In genomic region chr16:17558811-17559210, GRCm38 (mm10) we compare ENCODE assay signal across 9 mouse cellular contexts. TPM values are rescaled to one million over a fixed set of nuclear protein-coding genes. Genes with fewer than 3 reads are reported as not detected.
A peak's percentile ranks its signal among the peaks of the same experiment; 100 is the strongest.
DNase-seq lines count a peak whose midpoint lies in the region; ATAC-seq and TF ChIP-seq lines count a peak whose summit lies in the region.
"Had no signal": no experiment of that assay in that cellular context is flagged by ENCODE, and none has a peak within 500 bp of the region (broad histone marks: within the 10 kb centered on the region; RNA-seq: fewer than 3 reads in every experiment).

No protein-coding gene starts in this region.

- H3K4me3 ChIP-seq in kidney, adult 2 months (ENCODE audit: insufficient read depth, low read depth, low read length): no peak overlapping the region
- no peak overlapping the region for H3K4me3 ChIP-seq in limb, embryonic 11.5 days (ENCODE audit: low read depth, low read length)
- H3K4me3 ChIP-seq in neural tube, embryonic 12.5 days: no peak overlapping the region

- peak overlapping the region; percentile 27; the same call in 1 of the 2 replicates for H3K4me2 ChIP-seq in limb, embryonic 11.5 days (ENCODE audit: low read depth, severe bottlenecking)
- peak overlapping the region; percentile 35 for H3K4me2 ChIP-seq in neural tube, embryonic 12.5 days (replicated peaks)

- no peak for ATAC-seq in limb, embryonic 11.5 days (ENCODE audit: insufficient number of reproducible peaks, low FRiP score, low TSS enrichment, low read depth)
- peak; percentile 45; the same call in 1 of the 2 replicates for ATAC-seq in neural tube, embryonic 12.5 days (ENCODE audit: low FRiP score, low read depth)
- no peak for ATAC-seq in granulocyte monocyte progenitor cell, adult 5-6 weeks (replicated peaks; ENCODE audit: poor library complexity, severe bottlenecking)

- H3K36me3 ChIP-seq in kidney, adult 2 months (ENCODE audit: control insufficient read depth, insufficient read depth, low read length): no peaks in the 10 kb centered on the region
- H3K36me3 ChIP-seq in limb, embryonic 11.5 days (ENCODE audit: control insufficient read depth, insufficient read depth, low read length): no peaks in the 10 kb centered on the region
- H3K36me3 ChIP-seq in neural tube, embryonic 12.5 days: no peaks in the 10 kb centered on the region

- 2% methylated on average over 5 of the region's 5 CpGs for WGBS in kidney, adult 2 months
- 0% methylated on average over 5 of the region's 5 CpGs for WGBS in limb, embryonic 11.5 days
- WGBS in neural tube, embryonic 12.5 days: under 1% methylated on average over 5 of the region's 5 CpGs

- DNase-seq in kidney, postnatal 10 days: peak; percentile 19
- no peak for DNase-seq in kidney, adult 2 months
- peak; percentile 46 for DNase-seq in embryo, embryonic 9.5 days (ENCODE audit: extremely low spot score)
- peak; percentile 38 for DNase-seq in limb, embryonic 11.5 days (ENCODE audit: low spot score)
- no peak for DNase-seq in right cerebral cortex, postnatal 4 days
- DNase-seq in thymus, postnatal 25 days: no peak

- no peaks in the 10 kb centered on the region for H3K9me3 ChIP-seq in limb, embryonic 11.5 days (ENCODE audit: control insufficient read depth, low read length)
- no peaks in the 10 kb centered on the region for H3K9me3 ChIP-seq in neural tube, embryonic 12.5 days

- no peak overlapping the region for H3K27ac ChIP-seq in kidney, adult 2 months (ENCODE audit: insufficient read depth, low read depth, low read length)
- H3K27ac ChIP-seq in limb, embryonic 11.5 days (replicated peaks; ENCODE audit: low read depth, low read length): no peak overlapping the region
- H3K27ac ChIP-seq in neural tube, embryonic 12.5 days: no peak overlapping the region

- no peaks in the 10 kb centered on the region for H3K27me3 ChIP-seq in kidney, adult 2 months (replicated peaks; ENCODE audit: control insufficient read depth, insufficient read depth, low read length)
- H3K27me3 ChIP-seq in limb, embryonic 11.5 days (ENCODE audit: control insufficient read depth, insufficient read depth, low read length): peaks cover 11% of the 10 kb centered on the region; the same call in 1 of the 2 replicates
- peaks cover 25% of the 10 kb centered on the region for H3K27me3 ChIP-seq in neural tube, embryonic 12.5 days (replicated peaks)

- H3K4me1 ChIP-seq in kidney, adult 2 months (ENCODE audit: control insufficient read depth, insufficient read depth, low read length): no peaks in the 10 kb centered on the region; the same call in 1 of the 2 replicates
- H3K4me1 ChIP-seq in limb, embryonic 11.5 days (ENCODE audit: control insufficient read depth, insufficient read depth, low read length): peaks cover 20% of the 10 kb centered on the region
- peaks cover 45% of the 10 kb centered on the region for H3K4me1 ChIP-seq in neural tube, embryonic 12.5 days

- no peak for TF ChIP-seq CTCF in kidney, adult 2 months (conservative IDR thresholded peaks at IDR 0.05; ENCODE audit: insufficient read depth, insufficient read length, low read depth, low read length)

- no peak for TF ChIP-seq POLR2A in kidney, adult 2 months (IDR thresholded peaks at IDR 0.05; ENCODE audit: low read depth, low read length)

- H3K9ac ChIP-seq in limb, embryonic 11.5 days (ENCODE audit: low read length): no peak overlapping the region
- H3K9ac ChIP-seq in neural tube, embryonic 12.5 days: 0 out of 2 replicates have a peak overlapping the region, but pooled peaks have one; percentile 5

RNA-seq across cellular contexts. Expression of gene Lrrc74b, which starts 2.2 kb away (rescaled TPM):
- polyA plus RNA-seq in kidney, adult 2 months (2012; rRNA removed): 0.05 and 0.11 TPM in 2 replicates
- polyA plus RNA-seq in limb, embryonic 11.5 days (2014; fragmentation: Nextera tagmentation; extraction: Ambion mirVana): 0.20 TPM in 1 of 2 replicates, not detected in the other
- 0.24 TPM in 2 replicates for polyA plus RNA-seq in neural tube, embryonic 12.5 days (2016; fragmentation: Nextera tagmentation; extraction: Ambion mirVana)
- total RNA-seq in granulocyte monocyte progenitor cell, adult 5-6 weeks (2014; fragmentation: Nextera tagmentation): not detected in 2 replicates
- total RNA-seq in granulocyte monocyte progenitor cell, adult 5-6 weeks (2017): not detected in 2 replicates
- total RNA-seq: liver, adult 2 months had no signal
- polyA plus RNA-seq: liver, adult 2 months had no signal

RNA-seq across cellular contexts. Expression of gene P2rx6, which starts 2.9 kb away (rescaled TPM):
- 0.86 and 1.1 TPM in 2 replicates for polyA plus RNA-seq in kidney, adult 2 months (2012; rRNA removed)
- polyA plus RNA-seq in limb, embryonic 11.5 days (2014; fragmentation: Nextera tagmentation; extraction: Ambion mirVana): 0.27 and 0.47 TPM in 2 replicates
- polyA plus RNA-seq in neural tube, embryonic 12.5 days (2016; fragmentation: Nextera tagmentation; extraction: Ambion mirVana): 0.75 and 0.96 TPM in 2 replicates
- total RNA-seq in granulocyte monocyte progenitor cell, adult 5-6 weeks (2014; fragmentation: Nextera tagmentation): not detected in 2 replicates
- total RNA-seq in granulocyte monocyte progenitor cell, adult 5-6 weeks (2017): not detected in 2 replicates
- polyA plus RNA-seq: liver, adult 2 months had no signal

RNA-seq across cellular contexts. Expression of gene Slc7a4, which starts 24.2 kb away (rescaled TPM):
- 8.1 and 9.1 TPM in 2 replicates for polyA plus RNA-seq in kidney, adult 2 months (2012; rRNA removed)
- 1.1 and 1.8 TPM in 2 replicates for polyA plus RNA-seq in limb, embryonic 11.5 days (2014; fragmentation: Nextera tagmentation; extraction: Ambion mirVana)
- 6.6 TPM in 2 replicates for polyA plus RNA-seq in neural tube, embryonic 12.5 days (2016; fragmentation: Nextera tagmentation; extraction: Ambion mirVana)
- total RNA-seq in granulocyte monocyte progenitor cell, adult 5-6 weeks (2014; fragmentation: Nextera tagmentation): 2.9 and 3.9 TPM in 2 replicates
- total RNA-seq in granulocyte monocyte progenitor cell, adult 5-6 weeks (2017): 1.5 and 2.0 TPM in 2 replicates

RNA-seq across cellular contexts. Expression of gene Thap7, which starts 27.9 kb away (rescaled TPM):
- 103 and 115 TPM in 2 replicates for polyA plus RNA-seq in kidney, adult 2 months (2012; rRNA removed)
- polyA plus RNA-seq in limb, embryonic 11.5 days (2014; fragmentation: Nextera tagmentation; extraction: Ambion mirVana): 49.1 and 58.7 TPM in 2 replicates
- polyA plus RNA-seq in neural tube, embryonic 12.5 days (2016; fragmentation: Nextera tagmentation; extraction: Ambion mirVana): 62.7 and 71.0 TPM in 2 replicates
- 18.4 and 24.8 TPM in 2 replicates for total RNA-seq in granulocyte monocyte progenitor cell, adult 5-6 weeks (2014; fragmentation: Nextera tagmentation)
- 32.1 and 43.8 TPM in 2 replicates for total RNA-seq in granulocyte monocyte progenitor cell, adult 5-6 weeks (2017)

RNA-seq across cellular contexts. Expression of gene Lztr1, which starts 50.3 kb away (rescaled TPM):
- polyA plus RNA-seq in kidney, adult 2 months (2012; rRNA removed): 295 and 386 TPM in 2 replicates
- polyA plus RNA-seq in limb, embryonic 11.5 days (2014; fragmentation: Nextera tagmentation; extraction: Ambion mirVana): 76.1 and 92.9 TPM in 2 replicates
- 116 and 135 TPM in 2 replicates for polyA plus RNA-seq in neural tube, embryonic 12.5 days (2016; fragmentation: Nextera tagmentation; extraction: Ambion mirVana)
- total RNA-seq in granulocyte monocyte progenitor cell, adult 5-6 weeks (2014; fragmentation: Nextera tagmentation): 35.0 and 51.1 TPM in 2 replicates
- 47.1 and 73.7 TPM in 2 replicates for total RNA-seq in granulocyte monocyte progenitor cell, adult 5-6 weeks (2017)

Comparison
In these comparisons a context has a peak if more than half of its experiments do, and no peak if none do; other contexts are left out.
1. DNase-seq: peak in kidney, postnatal 10 days (single experiment), embryo, embryonic 9.5 days (single experiment) and limb, embryonic 11.5 days (single experiment); none in kidney, adult 2 months (single experiment), right cerebral cortex, postnatal 4 days (single experiment) and thymus, postnatal 25 days (single experiment).